Mouse (Mus musculus): ENCODE data around the gene Camta2. TPM values are rescaled to one million over a fixed set of nuclear protein-coding genes. Genes with fewer than 3 reads are reported as not detected.
A peak's percentile ranks its signal among the peaks of the same experiment; 100 is the strongest.

The Camta2 gene
- polyA plus RNA-seq, 1 experiment = 25.2 TPM

GRCm38 (mm10) chr11:70628431-70628830, 59.5 kb downstream of the Camta2 start:
- TF ChIP-seq CTCF (IDR thresholded peaks at IDR 0.05; ENCODE audit: borderline replicate concordance, extremely low read depth, insufficient read depth, insufficient read length) = no peak
- DNase-seq (ENCODE audit: low read depth) = no peak

- DNase-seq (ENCODE audit: low read depth) = no peak
- no peak for TF ChIP-seq POLR2A (IDR thresholded peaks at IDR 0.05; ENCODE audit: borderline replicate concordance, extremely low read depth, insufficient read depth, insufficient read length, poor library complexity, severe bottlenecking)
- TF ChIP-seq CTCF (IDR thresholded peaks at IDR 0.05; ENCODE audit: borderline replicate concordance, extremely low read depth, insufficient read depth, insufficient read length) = no peak
Observed at GRCm38 (mm10) chr11:70626877-70627276, 61.0 kb downstream of the Camta2 start.

GRCm38 (mm10) chr11:70625473-70625872, 62.4 kb downstream of the Camta2 start:
- TF ChIP-seq CTCF (IDR thresholded peaks at IDR 0.05; ENCODE audit: borderline replicate concordance, extremely low read depth, insufficient read depth, insufficient read length) (peak; percentile 68; the same call in 1 of the 2 replicates), POLR2A (IDR thresholded peaks at IDR 0.05; ENCODE audit: borderline replicate concordance, extremely low read depth, insufficient read depth, insufficient read length, poor library complexity, severe bottlenecking) (no peak)
- peak; percentile 47 for DNase-seq (ENCODE audit: low read depth)

GRCm38 (mm10) chr11:70623053-70623742, 64.7 kb downstream of the Camta2 start:
- TF ChIP-seq POLR2A (IDR thresholded peaks at IDR 0.05; ENCODE audit: borderline replicate concordance, extremely low read depth, insufficient read depth, insufficient read length, poor library complexity, severe bottlenecking) (no peak), CTCF (IDR thresholded peaks at IDR 0.05; ENCODE audit: borderline replicate concordance, extremely low read depth, insufficient read depth, insufficient read length) (peak; percentile 18; the same call in 1 of the 2 replicates)
- DNase-seq (ENCODE audit: low read depth) = no peak

GRCm38 (mm10) chr11:70621972-70622814, 65.7 kb downstream of the Camta2 start:
- no peak for TF ChIP-seq POLR2A (IDR thresholded peaks at IDR 0.05; ENCODE audit: borderline replicate concordance, extremely low read depth, insufficient read depth, insufficient read length, poor library complexity, severe bottlenecking)
- no peak for TF ChIP-seq CTCF (IDR thresholded peaks at IDR 0.05; ENCODE audit: borderline replicate concordance, extremely low read depth, insufficient read depth, insufficient read length)
- DNase-seq (ENCODE audit: low read depth) = no peak

Other genes with a start within 250 kb of the Camta2 start
- 28.1 and 31.8 TPM in 2 replicates for gene Med11, start 236.2 kb downstream of the Camta2 start, polyA plus RNA-seq (2012; rRNA removed)
- gene Zmynd15, start 228.7 kb downstream of the Camta2 start, polyA plus RNA-seq (2012; rRNA removed) = 0.93 and 1.4 TPM in 2 replicates
- 3.1 and 3.5 TPM in 2 replicates for gene Cxcl16, start 228.1 kb downstream of the Camta2 start, polyA plus RNA-seq (2012; rRNA removed)
- 1.6 and 2.3 TPM in 2 replicates for gene Tm4sf5, start 182.9 kb downstream of the Camta2 start, polyA plus RNA-seq (2012; rRNA removed)
- gene Vmo1, start 173.5 kb downstream of the Camta2 start, polyA plus RNA-seq (2012; rRNA removed) = 0.14 and 0.15 TPM in 2 replicates
- gene Gltpd2, start 168.9 kb downstream of the Camta2 start, polyA plus RNA-seq (2012; rRNA removed) = 0.09 TPM in 1 of 2 replicates, not detected in the other
- gene Psmb6, start 162.7 kb downstream of the Camta2 start, polyA plus RNA-seq (2012; rRNA removed) = 405 and 560 TPM in 2 replicates
- not detected in 2 replicates for gene Gm40193, start 155.2 kb downstream of the Camta2 start, polyA plus RNA-seq (2012; rRNA removed)
- gene Pld2, start 148.0 kb downstream of the Camta2 start, polyA plus RNA-seq (2012; rRNA removed) = 18.9 and 19.9 TPM in 2 replicates
- 94.3 and 99.5 TPM in 2 replicates for gene Mink1, start 125.2 kb downstream of the Camta2 start, polyA plus RNA-seq (2012; rRNA removed)
- not detected in 2 replicates for gene 4930544D05Rik, start 72.3 kb downstream of the Camta2 start, polyA plus RNA-seq (2012; rRNA removed)
- gene Chrne, start 68.9 kb downstream of the Camta2 start, polyA plus RNA-seq (2012; rRNA removed) = 0.16 TPM in 1 of 2 replicates, not detected in the other
- gene Gp1ba, start 49.0 kb downstream of the Camta2 start, polyA plus RNA-seq (2012; rRNA removed) = 0.06 and 0.30 TPM in 2 replicates
- gene Rnf167, start 40.9 kb downstream of the Camta2 start, polyA plus RNA-seq (2012; rRNA removed) = 91.1 and 127 TPM in 2 replicates
- 129 and 149 TPM in 2 replicates for gene Slc25a11, start 40.6 kb downstream of the Camta2 start, polyA plus RNA-seq (2012; rRNA removed)
- gene Pfn1, start 33.5 kb downstream of the Camta2 start, polyA plus RNA-seq (2012; rRNA removed) = 419 and 479 TPM in 2 replicates
- 23.0 and 24.1 TPM in 2 replicates for gene Eno3, start 30.9 kb downstream of the Camta2 start, polyA plus RNA-seq (2012; rRNA removed)
- 56.3 and 76.0 TPM in 2 replicates for gene Spag7, start 18.7 kb downstream of the Camta2 start, polyA plus RNA-seq (2012; rRNA removed)
- gene Inca1, start 12.1 kb upstream of the Camta2 start, polyA plus RNA-seq (2012; rRNA removed) = 0.61 and 0.72 TPM in 2 replicates
- gene Kif1c, start 12.4 kb upstream of the Camta2 start, polyA plus RNA-seq (2012; rRNA removed) = 15.7 and 23.0 TPM in 2 replicates
- 5.8 and 7.7 TPM in 2 replicates for gene Zfp3, start 76.1 kb upstream of the Camta2 start, polyA plus RNA-seq (2012; rRNA removed)
- not detected in 2 replicates for gene Scimp, start 124.5 kb upstream of the Camta2 start, polyA plus RNA-seq (2012; rRNA removed)
- gene Rabep1, start 156.7 kb upstream of the Camta2 start, polyA plus RNA-seq (2012; rRNA removed) = 20.3 and 33.9 TPM in 2 replicates